Mouse (Mus musculus) myocyte (in vitro differentiated cells): ENCODE data around the gene Tspan9. TPM values are rescaled to one million over a fixed set of nuclear protein-coding genes. Genes with fewer than 3 reads are reported as not detected.

Experiments used
- H3K27me3 ChIP-seq: one replicate; pipeline ENCODE4 v1.6.1; 2011; ENCODE audit not compliant: control insufficient read depth, insufficient read depth, insufficient read length
- H3K36me3 ChIP-seq: one replicate; pipeline ENCODE4 v1.6.1; 2011; ENCODE audit not compliant: control insufficient read depth, insufficient read depth
- H3K4me2 ChIP-seq: one replicate; pipeline ENCODE4 v1.6.1; 2011; ENCODE audit warnings: low read depth, control low read depth
- H3K4me3 ChIP-seq: one replicate; pipeline ENCODE4 v1.5.1; 2011; ENCODE audit warnings: mild to moderate bottlenecking, control low read depth, moderate library complexity
- H3K79me2 ChIP-seq: one replicate; pipeline ENCODE4 v1.6.1; 2011; ENCODE audit not compliant: control insufficient read depth, insufficient read depth
- H3ac ChIP-seq: one replicate; pipeline ENCODE4 v1.6.1; 2011; ENCODE audit not compliant: control insufficient read depth, insufficient read length
- CEBPB ChIP-seq: IDR thresholded peaks from 2 replicates; pipeline ENCODE4 v1.6.1; 2011; ENCODE audit warnings: mild to moderate bottlenecking, moderate library complexity; ENCODE audit not compliant: poor library complexity, insufficient read depth, severe bottlenecking
- E2F4 ChIP-seq: IDR thresholded peaks from one replicate; pipeline ENCODE4 v1.6.1; 2011; ENCODE audit warnings: mild to moderate bottlenecking, control low read depth, moderate library complexity; ENCODE audit not compliant: insufficient read depth
- MAX ChIP-seq: IDR thresholded peaks from one replicate; pipeline ENCODE4 v1.6.1; 2011; ENCODE audit warnings: low read depth, mild to moderate bottlenecking, control low read depth
- MYOD1 ChIP-seq, 3 experiments: IDR thresholded peaks; one replicate each; pipeline ENCODE4 v1.6.1; 2011; ENCODE audit warnings: control low read depth in 2 of 3, low read depth in 2 of 3, mild to moderate bottlenecking in 2 of 3, moderate library complexity in 1 of 3; ENCODE audit not compliant: insufficient read length in 2 of 3, control insufficient read depth in 1 of 3
- MYOG ChIP-seq, 3 experiments: IDR thresholded peaks; one replicate each; pipeline ENCODE4 v1.6.1; 2011; ENCODE audit warnings: control low read depth in 2 of 3, low read depth in 2 of 3, mild to moderate bottlenecking in 2 of 3; ENCODE audit not compliant: insufficient read length in 2 of 3, control insufficient read depth in 1 of 3, insufficient read depth in 1 of 3
- POLR2A ChIP-seq: IDR thresholded peaks from one replicate; pipeline ENCODE4 v1.6.1; 2011; ENCODE audit warnings: low read depth, mild to moderate bottlenecking, control low read depth, moderate library complexity; ENCODE audit not compliant: insufficient read length
- POLR2AphosphoS2 ChIP-seq: IDR thresholded peaks from one replicate; pipeline ENCODE4 v1.6.1; 2011; ENCODE audit warnings: low read depth, control low read depth; ENCODE audit not compliant: insufficient read length
- REST ChIP-seq: IDR thresholded peaks from one replicate; pipeline ENCODE4 v1.6.1; 2011; ENCODE audit warnings: mild to moderate bottlenecking, control low read depth, moderate library complexity; ENCODE audit not compliant: insufficient read depth, insufficient read length
- SRF ChIP-seq: IDR thresholded peaks from one replicate; pipeline ENCODE4 v1.6.1; 2011; ENCODE audit warnings: low read depth; ENCODE audit not compliant: control insufficient read depth, insufficient read length
- TCF12 ChIP-seq: IDR thresholded peaks from one replicate; pipeline ENCODE4 v1.6.1; 2011; ENCODE audit warnings: mild to moderate bottlenecking, control low read depth; ENCODE audit not compliant: poor library complexity, insufficient read depth, severe bottlenecking
- TCF3 ChIP-seq: IDR thresholded peaks from one replicate; pipeline ENCODE4 v1.6.1; 2011; ENCODE audit warnings: low read depth, control low read depth; ENCODE audit not compliant: insufficient read length
- USF1 ChIP-seq: IDR thresholded peaks from one replicate; pipeline ENCODE4 v1.6.1; 2011; ENCODE audit warnings: low read depth, mild to moderate bottlenecking, control low read depth, moderate library complexity
- polyA plus RNA-seq: library from polyadenylated mRNA; unstranded; fragments of >200 nt; fragmentation: generic; extraction: Trizol; gene quantifications from one replicate; pipeline ENCODE4 v1.2.1, GENCODE M21; 2012; ENCODE audit warnings: missing spikeins

Gene Tspan9
- polyA plus RNA-seq, 1 experiment, result 227 TPM

GRCm38 (mm10) chr6:127989624-127990212, 153.7 kb downstream of the Tspan9 start:
- TF ChIP-seq MYOG (IDR thresholded peaks at IDR 0.05; ENCODE audit: control insufficient read depth in 1 of 3, insufficient read depth in 1 of 3, insufficient read length in 2 of 3, low read depth in 2 of 3), result peak; percentile 59 to 84 (median 71)
- TF ChIP-seq TCF3, result peak; percentile 61
- TF ChIP-seq MYOD1 (IDR thresholded peaks at IDR 0.05; ENCODE audit: control insufficient read depth in 1 of 3, insufficient read length in 2 of 3, low read depth in 2 of 3), result peak; percentile 10 to 84 (median 59)
- TF ChIP-seq POLR2A, result no peak
- TF ChIP-seq POLR2AphosphoS2, result no peak
- TF ChIP-seq MAX, result no peak
- TF ChIP-seq TCF12, result peak; percentile 29
- no peak for TF ChIP-seq USF1
- TF ChIP-seq CEBPB, result no peak
- peak; percentile 99 for TF ChIP-seq SRF
- no peak for TF ChIP-seq E2F4
- no peak for TF ChIP-seq REST
- Histone ChIP-seq H3K27me3 (no peaks in the 10 kb centered on the region), H3K79me2 (peaks cover 5% of the 10 kb centered on the region), H3ac (no peak overlapping the region), H3K4me3 (no peak overlapping the region), H3K36me3 (no peaks in the 10 kb centered on the region), H3K4me2 (peak overlapping the region; percentile 53)

- Histone ChIP-seq H3K27me3 (no peaks in the 10 kb centered on the region), H3K4me3 (no peak overlapping the region), H3K79me2 (no peaks in the 10 kb centered on the region), H3ac (no peak overlapping the region), H3K36me3 (no peaks in the 10 kb centered on the region), H3K4me2 (peak overlapping the region; percentile 53)
- peak in 2 of 3 experiments; percentile 52 to 72 for TF ChIP-seq MYOG (IDR thresholded peaks at IDR 0.05; ENCODE audit: control insufficient read depth in 1 of 3, insufficient read depth in 1 of 3, insufficient read length in 2 of 3, low read depth in 2 of 3)
- TF ChIP-seq POLR2A, result no peak
- no peak for TF ChIP-seq REST
- no peak for TF ChIP-seq TCF3
- TF ChIP-seq POLR2AphosphoS2, result no peak
- TF ChIP-seq E2F4, result no peak
- TF ChIP-seq MAX, result no peak
- TF ChIP-seq CEBPB, result no peak
- peak; percentile 22 for TF ChIP-seq TCF12
- peak; percentile 24 to 59 (median 59) for TF ChIP-seq MYOD1 (IDR thresholded peaks at IDR 0.05; ENCODE audit: control insufficient read depth in 1 of 3, insufficient read length in 2 of 3, low read depth in 2 of 3)
- no peak for TF ChIP-seq SRF
- no peak for TF ChIP-seq USF1
Measured at GRCm38 (mm10) chr6:127988944-127989494, 154.4 kb downstream of the Tspan9 start.

DNA sequence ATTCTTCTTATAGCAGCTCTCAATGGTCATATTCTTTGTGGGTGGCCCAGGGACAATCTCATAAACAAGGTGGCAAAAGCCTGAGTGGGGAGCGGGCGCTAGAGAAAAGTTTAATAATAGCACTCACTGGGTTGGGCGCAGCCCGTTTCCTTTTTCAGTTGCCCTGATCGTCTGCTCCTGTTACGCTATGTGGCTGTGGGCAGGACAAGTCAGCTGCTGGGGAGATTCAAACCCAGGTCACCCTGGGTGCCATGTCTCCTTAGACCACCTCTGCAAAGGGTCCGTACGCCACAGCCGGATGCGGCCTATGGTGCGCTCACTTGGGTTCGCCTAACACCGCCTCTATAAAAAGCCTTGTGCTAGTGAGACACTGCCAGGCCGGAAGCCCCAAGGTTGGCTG, 156.0 kb downstream of the Tspan9 start:
- Histone ChIP-seq H3K36me3 (no peaks in the 10 kb centered on the region), H3K27me3 (no peaks in the 10 kb centered on the region), H3K79me2 (no peaks in the 10 kb centered on the region), H3K4me2 (peak overlapping the region; percentile 30), H3K4me3 (no peak overlapping the region), H3ac (no peak overlapping the region)
- TF ChIP-seq MYOG (IDR thresholded peaks at IDR 0.05; ENCODE audit: control insufficient read depth in 1 of 3, insufficient read depth in 1 of 3, insufficient read length in 2 of 3, low read depth in 2 of 3), result peak in 1 of 3 experiments; percentile 33
- TF ChIP-seq USF1, result no peak
- TF ChIP-seq MYOD1 (IDR thresholded peaks at IDR 0.05; ENCODE audit: control insufficient read depth in 1 of 3, insufficient read length in 2 of 3, low read depth in 2 of 3), result peak in 1 of 3 experiments; percentile 68

- peak overlapping the region; percentile 6 for H3K4me2 ChIP-seq
- H3K4me3 ChIP-seq, result no peak overlapping the region
- no peaks in the 10 kb centered on the region for H3K27me3 ChIP-seq
- H3ac ChIP-seq, result no peak overlapping the region
- H3K79me2 ChIP-seq, result no peaks in the 10 kb centered on the region
- H3K36me3 ChIP-seq, result no peaks in the 10 kb centered on the region
- TF ChIP-seq MYOG (IDR thresholded peaks at IDR 0.05; ENCODE audit: control insufficient read depth in 1 of 3, insufficient read depth in 1 of 3, insufficient read length in 2 of 3, low read depth in 2 of 3), result peak in 1 of 3 experiments; percentile 67
- no peak for TF ChIP-seq USF1
- TF ChIP-seq MYOD1 (IDR thresholded peaks at IDR 0.05; ENCODE audit: control insufficient read depth in 1 of 3, insufficient read length in 2 of 3, low read depth in 2 of 3), result peak in 1 of 3 experiments; percentile 65
Measured at GRCm38 (mm10) chr6:127986357-127986756, 157.0 kb downstream of the Tspan9 start.

GRCm38 (mm10) chr6:127981176-127981575, 162.2 kb downstream of the Tspan9 start:
- Histone ChIP-seq H3K4me3 (no peak overlapping the region), H3K27me3 (no peaks in the 10 kb centered on the region), H3K79me2 (peaks cover 5% of the 10 kb centered on the region), H3K36me3 (no peaks in the 10 kb centered on the region), H3K4me2 (no peak overlapping the region), H3ac (no peak overlapping the region)
- no peak for TF ChIP-seq POLR2AphosphoS2
- no peak for TF ChIP-seq CEBPB
- no peak for TF ChIP-seq REST
- TF ChIP-seq MAX, result no peak
- TF ChIP-seq TCF3, result no peak
- no peak for TF ChIP-seq MYOG (IDR thresholded peaks at IDR 0.05; ENCODE audit: control insufficient read depth in 1 of 3, insufficient read depth in 1 of 3, insufficient read length in 2 of 3, low read depth in 2 of 3)
- TF ChIP-seq USF1, result no peak
- no peak for TF ChIP-seq MYOD1 (IDR thresholded peaks at IDR 0.05; ENCODE audit: control insufficient read depth in 1 of 3, insufficient read length in 2 of 3, low read depth in 2 of 3)
